Mouse (Mus musculus): ENCODE data around the gene Slc6a16. TPM values are rescaled to one million over a fixed set of nuclear protein-coding genes. Genes with fewer than 3 reads are reported as not detected.
"Not testable (repeated sequence)": the region's sequence is repeated elsewhere in the genome, so short reads cannot be mapped to it uniquely, and the experiment has no call there.

Gene Slc6a16
- polyA plus RNA-seq, 1 experiment: 0.05 TPM

GRCm38 (mm10) chr7:45237747-45238699 is 2.9 kb upstream of the Slc6a16 start:
- Histone ChIP-seq H3K27ac (ENCODE audit: insufficient read depth, low read depth, low read length) (no peak overlapping the region), H3K36me3 (ENCODE audit: control insufficient read depth, insufficient read depth, low read length) (no peaks in the 10 kb centered on the region), H3K4me1 (ENCODE audit: control insufficient read depth, insufficient read depth, low read length) (peaks cover 6% of the 10 kb centered on the region), H3K27me3 (replicated peaks; ENCODE audit: control insufficient read depth, insufficient read depth, low read length) (no peaks in the 10 kb centered on the region), H3K4me3 (ENCODE audit: insufficient read depth, low read depth, low read length) (no peak overlapping the region)
- WGBS: 81% methylated on average over 17 of the region's 17 CpGs
- no peak for DNase-seq
- TF ChIP-seq POLR2A (IDR thresholded peaks at IDR 0.05; ENCODE audit: low read depth, low read length): no peak
- TF ChIP-seq CTCF (conservative IDR thresholded peaks at IDR 0.05; ENCODE audit: insufficient read depth, insufficient read length, low read depth, low read length): no peak

- DNase-seq: peak; percentile 24
- no peak within 1 kb of the TSS for H3K4me3 ChIP-seq (ENCODE audit: insufficient read depth, low read depth, low read length)
Observed at GRCm38 (mm10) chr7:45238723-45239496, 2.0 kb upstream of the Slc6a16 start, which contains the start of gene Cd37. Gene Cd37 (minus strand): TSS chr7:45239115.

GRCm38 (mm10) chr7:45240109-45240508 is 776 bp upstream of the Slc6a16 start:
- no peaks in the 10 kb centered on the region for H3K4me1 ChIP-seq (ENCODE audit: control insufficient read depth, insufficient read depth, low read length)
- 97% methylated on average over 7 of the region's 7 CpGs for WGBS
- DNase-seq: no peak
- H3K27me3 ChIP-seq (replicated peaks; ENCODE audit: control insufficient read depth, insufficient read depth, low read length): no peaks in the 10 kb centered on the region
- no peak for TF ChIP-seq CTCF (conservative IDR thresholded peaks at IDR 0.05; ENCODE audit: insufficient read depth, insufficient read length, low read depth, low read length)
- TF ChIP-seq POLR2A (IDR thresholded peaks at IDR 0.05; ENCODE audit: low read depth, low read length): no peak
- H3K27ac ChIP-seq (ENCODE audit: insufficient read depth, low read depth, low read length): no peak overlapping the region
- H3K36me3 ChIP-seq (ENCODE audit: control insufficient read depth, insufficient read depth, low read length): no peaks in the 10 kb centered on the region
- H3K4me3 ChIP-seq (ENCODE audit: insufficient read depth, low read depth, low read length): no peak overlapping the region

More at GRCm38 (mm10) chr7:45238723-45239496, 2.0 kb upstream of the Slc6a16 start, which contains the start of gene Cd37:
- Histone ChIP-seq H3K27me3 (replicated peaks; ENCODE audit: control insufficient read depth, insufficient read depth, low read length) (no peaks in the 10 kb centered on the region), H3K27ac (ENCODE audit: insufficient read depth, low read depth, low read length) (no peak within 1 kb of the TSS), H3K36me3 (ENCODE audit: control insufficient read depth, insufficient read depth, low read length) (no peaks in the 10 kb centered on the region), H3K4me1 (ENCODE audit: control insufficient read depth, insufficient read depth, low read length) (peaks cover 6% of the 10 kb centered on the region)
- WGBS: 54% methylated on average over 20 of the region's 20 CpGs
- no peak for TF ChIP-seq POLR2A (IDR thresholded peaks at IDR 0.05; ENCODE audit: low read depth, low read length)
- no peak for TF ChIP-seq CTCF (conservative IDR thresholded peaks at IDR 0.05; ENCODE audit: insufficient read depth, insufficient read length, low read depth, low read length)

- no peak overlapping the region for H3K27ac ChIP-seq (ENCODE audit: insufficient read depth, low read depth, low read length)
- no peaks in the 10 kb centered on the region for H3K27me3 ChIP-seq (replicated peaks; ENCODE audit: control insufficient read depth, insufficient read depth, low read length)
- no peak for DNase-seq
- 60% methylated on average over 6 of the region's 6 CpGs for WGBS
- no peaks in the 10 kb centered on the region for H3K36me3 ChIP-seq (ENCODE audit: control insufficient read depth, insufficient read depth, low read length)
- H3K4me3 ChIP-seq (ENCODE audit: insufficient read depth, low read depth, low read length): no peak overlapping the region
- H3K4me1 ChIP-seq (ENCODE audit: control insufficient read depth, insufficient read depth, low read length): no peaks in the 10 kb centered on the region
- no peak for TF ChIP-seq POLR2A (IDR thresholded peaks at IDR 0.05; ENCODE audit: low read depth, low read length)
- no peak for TF ChIP-seq CTCF (conservative IDR thresholded peaks at IDR 0.05; ENCODE audit: insufficient read depth, insufficient read length, low read depth, low read length)
Observed at GRCm38 (mm10) chr7:45241389-45241749, 484 bp downstream of the Slc6a16 start.

- Histone ChIP-seq H3K4me1 (ENCODE audit: control insufficient read depth, insufficient read depth, low read length) (no peaks in the 10 kb centered on the region), H3K36me3 (ENCODE audit: control insufficient read depth, insufficient read depth, low read length) (no peaks in the 10 kb centered on the region), H3K27ac (ENCODE audit: insufficient read depth, low read depth, low read length) (no peak overlapping the region), H3K27me3 (replicated peaks; ENCODE audit: control insufficient read depth, insufficient read depth, low read length) (no peaks in the 10 kb centered on the region), H3K4me3 (ENCODE audit: insufficient read depth, low read depth, low read length) (no peak overlapping the region)
- TF ChIP-seq CTCF (conservative IDR thresholded peaks at IDR 0.05; ENCODE audit: insufficient read depth, insufficient read length, low read depth, low read length): no peak; the same call in 1 of the 2 replicates
- TF ChIP-seq POLR2A (IDR thresholded peaks at IDR 0.05; ENCODE audit: low read depth, low read length): no peak
- no peak for DNase-seq
- 52% methylated on average over 3 of the region's 3 CpGs for WGBS
Observed at GRCm38 (mm10) chr7:45247666-45248065, 6.8 kb downstream of the Slc6a16 start.

- DNase-seq: no peak
- TF ChIP-seq POLR2A (IDR thresholded peaks at IDR 0.05; ENCODE audit: low read depth, low read length) (no peak), CTCF (conservative IDR thresholded peaks at IDR 0.05; ENCODE audit: insufficient read depth, insufficient read length, low read depth, low read length) (no peak)
- Histone ChIP-seq H3K36me3 (ENCODE audit: control insufficient read depth, insufficient read depth, low read length) (no peaks in the 10 kb centered on the region), H3K27ac (ENCODE audit: insufficient read depth, low read depth, low read length) (no peak overlapping the region), H3K4me3 (ENCODE audit: insufficient read depth, low read depth, low read length) (no peak overlapping the region), H3K4me1 (ENCODE audit: control insufficient read depth, insufficient read depth, low read length) (no peaks in the 10 kb centered on the region), H3K27me3 (replicated peaks; ENCODE audit: control insufficient read depth, insufficient read depth, low read length) (no peaks in the 10 kb centered on the region)
- 87% methylated on average over 8 of the region's 8 CpGs for WGBS
Observed at GRCm38 (mm10) chr7:45253806-45254205, 12.9 kb downstream of the Slc6a16 start.

GRCm38 (mm10) chr7:45255822-45256221 is 14.9 kb downstream of the Slc6a16 start:
- not testable (repeated sequence) for H3K4me3 ChIP-seq (ENCODE audit: insufficient read depth, low read depth, low read length); H3K27me3 ChIP-seq (replicated peaks; ENCODE audit: control insufficient read depth, insufficient read depth, low read length); H3K27ac ChIP-seq (ENCODE audit: insufficient read depth, low read depth, low read length); DNase-seq; H3K4me1 ChIP-seq (ENCODE audit: control insufficient read depth, insufficient read depth, low read length); H3K36me3 ChIP-seq (ENCODE audit: control insufficient read depth, insufficient read depth, low read length)
- WGBS: 62% methylated on average over 6 of the region's 7 CpGs

Measured in kidney, adult 2 months (tissue).